Mouse (Mus musculus) lung, postnatal 10 days (tissue): ENCODE measurements at regions not wholly inside any gene's neighbourhood (a gene's known extent, or its start where the extent isn't known, plus 50 kb on each side); places are given as distances from the start of the nearest gene placed in this dataset.

Source experiments
- DNase-seq: peaks from one replicate; pipeline ENCODE4 v3.0.0; 2021

DNA sequence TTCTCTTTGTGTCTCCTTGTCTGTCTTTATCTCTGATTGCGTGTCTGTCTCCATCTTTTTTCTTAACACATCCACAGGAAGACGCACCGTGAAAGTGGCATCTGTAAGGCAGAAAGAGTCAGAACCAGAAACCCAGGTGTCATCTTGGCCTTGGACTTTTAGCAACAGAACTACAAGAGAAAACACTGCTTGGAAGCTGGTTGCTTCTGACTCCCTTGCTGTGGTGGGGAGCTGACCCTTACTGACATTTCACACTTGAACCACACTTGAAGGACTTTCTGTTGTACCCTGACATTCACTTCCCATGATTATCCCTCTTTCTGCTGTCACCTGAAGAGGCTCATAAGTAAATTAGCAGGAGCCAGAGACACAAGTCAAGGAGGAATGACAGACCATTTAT, 180.6 kb downstream of the Irx2 start:
- no peak for DNase-seq

- no peak for DNase-seq
Observed at GRCm38 (mm10) chr13:72810626-72811025, 182.0 kb downstream of the Irx2 start.

- DNase-seq, result no peak
Observed at GRCm38 (mm10) chr13:72814616-72815015, 186.0 kb downstream of the Irx2 start.

GRCm38 (mm10) chr13:72815236-72815932, 186.8 kb downstream of the Irx2 start:
- DNase-seq, result no peak

- no peak for DNase-seq
Observed at GRCm38 (mm10) chr13:72815933-72816553, 187.4 kb downstream of the Irx2 start.

GRCm38 (mm10) chr13:72816856-72817255, 188.2 kb downstream of the Irx2 start:
- no peak for DNase-seq

GRCm38 (mm10) chr13:72817521-72817920, 188.9 kb downstream of the Irx2 start:
- DNase-seq, result no peak

DNA sequence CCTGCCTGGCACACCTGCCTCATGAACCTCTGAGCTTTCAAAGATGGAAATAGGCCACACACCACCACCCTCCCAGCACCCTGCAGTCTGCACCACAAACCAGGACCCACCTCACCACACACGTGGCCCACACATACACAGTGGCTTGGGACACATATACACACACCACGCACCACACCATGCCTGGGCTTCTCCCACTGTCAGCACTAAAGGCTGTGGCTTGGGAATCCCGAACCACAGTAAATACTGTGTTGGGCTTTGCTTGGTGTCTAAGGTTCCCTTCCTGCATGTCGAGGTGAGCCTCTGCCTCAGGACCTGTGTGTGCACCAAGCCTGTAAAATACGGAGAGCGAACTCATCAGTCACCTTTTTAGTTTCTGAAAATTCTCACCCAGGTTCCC, 189.3 kb downstream of the Irx2 start:
- no peak for DNase-seq

- DNase-seq, result no peak
Observed at GRCm38 (mm10) chr13:72826613-72827012, 198.0 kb downstream of the Irx2 start.

GRCm38 (mm10) chr13:72829331-72829730, 200.7 kb downstream of the Irx2 start:
- no peak for DNase-seq

DNA sequence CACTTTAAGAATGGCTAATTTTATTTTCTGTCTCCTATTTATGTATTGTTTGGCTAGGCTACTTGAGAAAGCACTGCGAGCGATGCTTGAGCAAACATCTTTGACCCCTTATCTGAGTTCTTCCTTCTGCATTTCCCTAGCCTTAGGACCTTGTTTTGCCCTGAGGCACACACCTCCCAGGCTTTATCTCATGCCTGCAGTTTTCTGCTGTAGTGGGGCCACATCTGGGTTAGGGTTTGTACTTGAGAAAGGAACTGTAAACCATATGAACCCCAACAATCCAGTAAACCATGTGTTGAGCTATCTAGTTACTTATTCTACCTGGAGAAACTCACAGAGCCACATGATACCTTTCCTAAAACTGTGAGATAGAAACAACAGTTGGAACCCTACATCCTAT, 204.7 kb downstream of the Irx2 start:
- no peak for DNase-seq

DNA sequence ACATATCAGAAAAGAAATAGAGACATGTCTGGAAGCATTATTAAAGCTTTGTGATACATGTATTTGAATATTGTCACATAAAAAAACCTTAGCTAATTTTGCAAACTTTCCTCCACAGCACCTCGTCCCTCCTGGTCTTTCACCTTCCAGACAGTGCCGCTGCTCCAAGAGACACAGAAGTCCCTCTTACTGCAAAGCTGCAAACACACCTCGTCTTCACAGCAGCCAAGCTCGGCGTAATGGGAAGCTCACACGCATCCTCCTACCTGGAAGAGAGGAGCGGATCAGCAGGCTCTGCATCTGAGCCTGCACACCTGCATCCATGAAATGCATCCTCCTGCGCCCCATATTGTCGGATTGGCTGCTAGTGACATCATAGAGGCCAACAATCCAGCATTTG, 208.4 kb downstream of the Irx2 start:
- DNase-seq, result no peak

GRCm38 (mm10) chr13:72848097-72848496, 219.5 kb downstream of the Irx2 start:
- no peak for DNase-seq

- DNase-seq, result no peak
Observed at GRCm38 (mm10) chr13:72849841-72850240, 221.2 kb downstream of the Irx2 start.

- DNase-seq, result no peak
Observed at GRCm38 (mm10) chr13:72852896-72853295, 224.3 kb downstream of the Irx2 start.

GRCm38 (mm10) chr13:72875921-72876320, 247.3 kb downstream of the Irx2 start:
- no peak for DNase-seq

- no peak for DNase-seq
Observed at GRCm38 (mm10) chr13:72894982-72895381, 266.4 kb downstream of the Irx2 start.

DNA sequence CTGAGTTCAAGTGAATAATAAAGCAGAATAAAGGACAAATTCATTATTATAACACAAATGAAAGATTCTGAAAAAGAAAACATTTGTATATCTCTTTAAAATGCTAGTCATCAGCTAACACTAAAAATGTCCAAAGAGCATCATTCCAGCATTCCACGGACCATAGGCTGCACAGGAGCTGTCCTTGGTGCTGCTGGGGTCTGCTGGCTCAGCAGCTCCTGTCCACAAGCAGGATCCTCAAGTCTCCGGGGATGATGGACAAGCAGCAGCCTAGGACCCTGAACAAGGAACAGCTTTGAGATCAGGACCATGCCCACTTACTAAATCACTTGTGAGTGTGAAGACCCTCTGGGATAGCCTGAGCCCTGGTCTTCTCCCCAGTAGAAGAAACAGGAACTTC, 274.0 kb downstream of the Irx2 start:
- DNase-seq, result no peak

DNA sequence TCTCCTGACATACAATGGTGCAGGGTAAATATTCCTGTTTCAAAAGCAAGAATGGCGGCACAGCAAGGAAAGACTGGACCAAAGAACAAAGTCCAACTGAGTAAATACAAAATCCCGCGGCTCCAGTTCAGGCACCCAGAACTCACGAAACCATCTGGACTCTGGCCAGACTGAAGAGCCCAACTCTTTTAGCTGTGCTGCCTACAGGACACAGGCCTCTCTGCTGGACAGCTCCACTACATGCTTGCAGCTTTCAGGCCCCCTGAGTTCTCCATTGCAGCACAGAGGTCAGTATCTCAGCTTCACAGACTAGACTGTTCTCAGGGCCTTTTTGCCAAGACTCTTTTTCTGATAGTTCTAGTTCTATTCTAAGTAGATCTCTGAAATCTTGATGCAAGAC, 290.3 kb downstream of the Irx2 start:
- no peak for DNase-seq

- no peak for DNase-seq
Observed at GRCm38 (mm10) chr13:72920368-72920767, 291.7 kb downstream of the Irx2 start.

DNA sequence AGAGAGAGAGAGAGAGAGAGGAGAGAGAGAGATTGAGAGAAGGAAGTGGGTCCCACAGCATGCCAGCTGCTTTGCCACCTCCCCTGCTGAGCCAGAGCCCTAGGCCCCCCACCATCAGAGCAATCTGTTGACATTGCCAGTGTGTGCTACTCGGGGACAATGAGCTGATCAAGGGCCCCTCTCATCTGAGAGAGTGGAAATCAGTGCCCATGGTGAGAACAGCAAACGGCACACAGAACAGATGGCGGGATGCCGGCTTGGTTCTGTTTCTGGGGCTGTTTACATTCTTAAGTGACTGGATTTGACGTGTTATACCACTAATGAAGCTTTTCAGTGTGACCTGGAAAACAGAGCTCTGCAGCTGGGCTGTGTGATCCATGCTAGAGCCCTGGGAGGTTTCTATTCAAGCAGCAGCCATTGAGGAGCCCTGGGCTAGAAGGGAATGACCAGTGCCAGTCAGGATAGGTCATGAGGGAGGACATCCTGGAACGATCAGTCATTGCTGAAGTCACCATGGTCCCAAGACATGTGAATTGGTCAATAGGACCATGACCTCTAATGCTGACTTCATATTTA, 296.0 kb downstream of the Irx2 start:
- DNase-seq, result peak; percentile 9

- DNase-seq, result no peak
Observed at GRCm38 (mm10) chr13:72937246-72937645, 308.6 kb downstream of the Irx2 start.

- DNase-seq, result no peak
Observed at GRCm38 (mm10) chr13:72938156-72938874, 309.7 kb downstream of the Irx2 start.
